Mouse (Mus musculus): Measurements from ENCODE around the gene Gpc5.
A peak's percentile ranks its signal among the peaks of the same experiment; 100 is the strongest.
"Not testable (repeated sequence)": the region's sequence is repeated elsewhere in the genome, so short reads cannot be mapped to it uniquely, and the experiment has no call there.

Gene Gpc5

DNA sequence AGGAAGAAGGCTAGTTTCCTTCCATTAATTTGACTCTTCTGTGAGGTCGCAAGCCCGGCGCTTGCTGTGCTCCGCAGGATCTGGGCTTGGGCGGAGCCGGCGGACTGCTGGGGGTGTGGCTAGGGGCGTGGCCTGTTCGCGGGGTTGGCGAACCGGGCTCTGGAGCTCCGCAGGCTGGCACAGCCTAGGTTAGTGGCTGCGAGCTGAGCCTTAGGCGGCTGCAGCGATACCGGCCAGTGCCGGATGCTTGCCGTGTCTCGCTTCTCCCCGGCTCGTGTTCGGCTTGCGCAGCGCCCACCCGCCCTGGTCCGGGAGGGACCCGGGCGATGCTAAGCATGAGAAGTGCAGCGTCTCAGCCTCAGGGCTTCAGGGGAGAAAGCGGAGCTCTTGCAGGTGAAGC is at the start of gene Gpc5:
Gpc5 (plus strand) TSS at position 135 of the 400 bp plus-strand sequence.
- DNase-seq: peak; percentile 90

- DNase-seq: no peak
Observed at GRCm38 (mm10) chr14:115042660-115043059, 49.4 kb upstream of the Gpc5 start.

DNA sequence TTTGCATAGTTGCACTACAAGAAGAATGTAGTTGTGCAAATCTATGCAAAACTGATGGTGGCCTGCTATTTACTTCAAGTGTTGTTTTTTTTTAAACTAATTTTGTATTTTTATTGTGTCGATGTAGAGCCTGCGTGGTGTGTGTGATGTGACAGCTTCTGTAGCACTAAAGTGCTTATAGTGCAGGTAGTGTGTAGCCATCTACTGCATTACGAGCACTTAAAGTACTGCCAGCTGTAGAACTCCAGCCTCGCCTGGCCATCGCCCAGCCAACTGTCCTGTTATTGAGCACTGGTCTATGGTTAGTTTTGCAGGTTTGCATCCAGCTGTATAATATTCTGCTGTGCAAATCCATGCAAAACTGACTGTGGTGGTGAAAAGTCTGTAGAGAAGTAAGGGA is 48.0 kb upstream of the Gpc5 start:
- no peak for DNase-seq

- DNase-seq: no peak
Observed at GRCm38 (mm10) chr14:115045712-115046111, 46.3 kb upstream of the Gpc5 start.

DNA sequence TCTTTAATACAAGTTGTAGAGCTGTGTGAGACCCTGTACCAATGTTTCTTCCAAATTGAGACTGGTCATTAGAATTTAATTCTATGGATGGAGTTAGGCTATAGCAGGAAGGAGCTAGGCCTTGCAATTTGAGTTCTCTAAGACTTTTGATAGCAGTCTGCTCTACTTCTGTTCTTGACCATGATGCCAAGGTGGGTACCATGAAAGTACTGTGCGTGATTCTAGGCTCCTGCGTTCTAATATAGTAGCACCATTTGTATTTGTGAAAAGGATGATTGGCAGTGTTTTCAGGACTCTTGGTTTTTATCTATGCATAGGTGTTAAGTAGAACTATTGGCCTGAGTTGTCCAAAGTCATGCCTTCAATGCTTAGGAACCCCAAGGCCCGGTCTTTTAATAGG is 44.7 kb upstream of the Gpc5 start:
- no peak for DNase-seq

GRCm38 (mm10) chr14:115047990-115048862 is 43.8 kb upstream of the Gpc5 start:
- no peak for DNase-seq

- no peak for DNase-seq
Observed at GRCm38 (mm10) chr14:115048863-115049566, 43.0 kb upstream of the Gpc5 start.

GRCm38 (mm10) chr14:115049831-115050230 is 42.2 kb upstream of the Gpc5 start:
- DNase-seq: no peak

- no peak for DNase-seq
Observed at GRCm38 (mm10) chr14:115051106-115051760, 40.8 kb upstream of the Gpc5 start.

DNA sequence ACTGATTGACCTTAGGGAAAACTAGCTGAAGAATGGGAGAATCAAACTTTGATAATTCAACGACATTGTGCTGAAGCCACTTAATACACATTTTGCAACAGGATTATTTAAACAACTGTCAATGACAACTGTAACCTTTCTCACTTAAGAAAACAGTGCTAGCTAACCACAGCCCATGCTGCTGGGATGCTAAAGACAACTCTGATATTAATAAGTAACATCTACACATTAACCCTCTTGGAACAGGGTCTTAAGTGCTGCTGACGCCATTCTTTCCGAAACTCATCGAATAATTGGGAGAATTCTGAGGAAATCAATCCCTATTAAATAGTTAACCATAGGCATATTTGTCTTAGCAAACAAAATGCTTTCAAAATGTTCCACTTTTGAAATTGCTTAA is 39.6 kb upstream of the Gpc5 start:
- DNase-seq: no peak

DNA sequence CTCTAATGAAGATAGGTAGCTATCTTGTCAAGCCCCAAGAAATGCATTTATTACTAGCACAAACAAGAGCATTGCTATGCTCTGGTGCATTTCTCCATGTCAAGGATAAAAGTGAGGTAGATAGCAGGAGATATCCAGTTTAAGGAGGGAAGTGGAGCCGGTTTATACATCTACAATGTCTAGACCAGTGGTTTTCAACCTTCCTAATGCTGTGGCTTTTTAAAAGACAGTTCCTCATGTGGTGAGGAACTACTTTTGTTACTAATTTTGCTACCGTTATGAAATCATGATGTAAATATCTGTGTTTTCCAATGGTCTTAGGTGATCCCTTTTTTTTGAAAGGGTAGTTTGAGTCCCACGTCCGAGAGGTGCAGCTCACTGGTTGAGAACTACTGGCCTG is 37.8 kb upstream of the Gpc5 start:
- no peak for DNase-seq

DNA sequence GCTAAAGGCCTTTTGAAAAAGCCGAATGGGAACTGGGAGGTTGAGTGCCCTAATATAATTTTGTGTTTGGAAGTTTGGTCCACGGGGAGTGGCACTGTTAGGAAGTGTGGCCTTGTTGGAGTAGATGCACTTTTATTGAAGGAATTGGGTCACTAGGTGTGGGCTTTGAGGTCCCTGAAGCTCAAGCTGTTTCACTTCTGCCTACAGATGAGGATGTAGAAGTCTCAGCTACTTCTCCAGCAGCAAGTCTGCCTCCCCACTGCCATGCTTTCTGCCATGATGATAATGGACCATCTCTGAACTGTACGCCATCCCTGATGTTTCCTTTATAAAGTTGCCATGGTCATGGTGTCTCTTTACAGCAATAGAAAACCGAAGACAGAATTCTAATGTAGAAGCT is 34.5 kb upstream of the Gpc5 start:
- DNase-seq: no peak

GRCm38 (mm10) chr14:115066164-115066563 is 25.9 kb upstream of the Gpc5 start:
- not testable (repeated sequence) for DNase-seq

DNA sequence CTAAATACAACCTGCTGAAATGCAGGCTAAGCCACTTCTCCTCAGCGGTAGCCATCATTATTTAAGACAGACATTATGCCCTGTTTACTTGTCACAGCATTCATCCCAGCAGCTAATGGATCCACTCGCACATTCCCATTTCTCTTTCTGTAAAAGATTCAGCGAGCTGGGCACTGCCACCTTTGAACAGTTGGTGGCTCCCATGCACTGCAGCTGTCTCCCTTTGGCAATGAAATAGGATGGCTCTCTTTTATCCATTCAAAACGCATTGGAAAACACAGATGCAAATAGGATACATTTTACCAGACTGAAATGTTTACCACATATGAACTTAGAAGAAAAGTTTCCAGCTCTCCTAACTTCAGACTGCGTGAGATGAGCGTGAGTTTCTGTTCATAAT is 21.5 kb upstream of the Gpc5 start:
- DNase-seq: no peak

- DNase-seq: no peak
Observed at GRCm38 (mm10) chr14:115077340-115077739, 14.7 kb upstream of the Gpc5 start.

GRCm38 (mm10) chr14:115078064-115078463 is 14.0 kb upstream of the Gpc5 start:
- DNase-seq: no peak

GRCm38 (mm10) chr14:115081728-115082502 is 10.1 kb upstream of the Gpc5 start:
- no peak for DNase-seq

DNA sequence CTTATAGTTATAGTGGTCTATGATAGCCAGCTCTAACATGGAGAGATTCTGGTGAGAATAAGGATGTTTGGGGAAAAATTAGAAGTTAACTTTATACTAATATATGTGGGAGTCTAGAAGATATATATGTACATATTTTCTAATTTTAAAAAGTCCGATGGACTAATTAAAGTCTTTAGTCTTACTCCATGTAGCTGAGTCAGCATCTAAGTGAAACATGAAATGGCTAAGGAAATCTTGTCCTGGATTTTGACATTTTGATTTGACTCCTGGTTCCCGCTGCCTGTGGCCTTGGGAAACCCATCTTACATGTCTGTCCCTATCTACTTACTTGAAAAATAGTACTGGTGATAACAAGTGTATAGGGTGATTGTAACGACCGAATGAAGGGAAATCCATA is 1.5 kb upstream of the Gpc5 start:
- no peak for DNase-seq

GRCm38 (mm10) chr14:115092510-115092909 is 495 bp downstream of the Gpc5 start:
- DNase-seq: no peak

DNA sequence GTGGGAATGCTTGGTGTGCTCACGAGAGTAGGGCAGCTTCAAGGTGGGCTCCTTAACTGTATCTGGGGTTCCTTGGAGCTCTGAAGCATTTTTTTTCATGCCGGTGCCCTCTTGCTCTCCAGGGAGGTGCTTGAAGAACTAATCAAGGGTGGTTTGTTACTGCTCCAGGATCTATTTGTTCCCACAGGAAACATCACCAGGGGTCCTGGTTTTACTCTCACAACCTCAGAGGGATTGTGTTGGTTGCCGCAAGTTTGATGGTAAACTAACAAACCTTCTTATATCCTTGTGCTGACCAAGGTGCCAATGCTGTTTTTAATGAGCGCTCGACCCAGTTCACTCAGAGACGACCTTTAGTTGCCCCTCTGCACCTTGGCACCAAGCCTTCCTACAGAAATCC is 937 bp downstream of the Gpc5 start:
- no peak for DNase-seq

DNA sequence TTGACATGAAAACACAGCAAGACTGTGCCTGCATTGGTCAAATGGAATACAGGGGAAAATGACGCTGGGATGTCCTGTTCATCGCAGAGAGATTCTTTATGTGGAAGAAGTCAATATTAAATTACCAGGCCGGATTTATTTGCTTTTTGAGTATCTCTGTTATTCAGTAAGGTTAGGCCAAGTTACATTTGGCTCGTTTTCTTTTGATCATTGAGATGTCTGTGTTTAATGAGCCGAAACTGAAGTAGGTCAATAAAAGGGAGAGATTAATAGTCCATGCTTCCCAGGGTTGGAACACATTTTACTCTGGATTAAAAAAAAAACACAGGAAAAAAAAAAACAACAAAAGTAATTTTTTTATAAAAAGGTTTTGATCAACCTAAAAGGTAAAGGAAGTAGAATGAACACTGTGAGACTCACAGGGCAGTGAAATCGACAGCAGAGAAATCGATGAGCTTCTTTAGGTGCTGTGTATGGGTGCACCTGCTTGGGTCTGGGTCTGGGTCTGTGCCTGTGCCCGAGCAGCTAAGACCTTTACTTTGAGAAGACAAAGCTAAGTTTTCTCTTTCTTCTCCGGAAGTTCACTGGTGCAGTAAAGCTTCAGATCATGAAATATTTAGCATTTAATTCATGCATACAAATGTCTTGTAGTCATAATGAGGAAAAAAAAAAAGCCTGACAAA is 8.7 kb downstream of the Gpc5 start:
- DNase-seq: no peak

DNA sequence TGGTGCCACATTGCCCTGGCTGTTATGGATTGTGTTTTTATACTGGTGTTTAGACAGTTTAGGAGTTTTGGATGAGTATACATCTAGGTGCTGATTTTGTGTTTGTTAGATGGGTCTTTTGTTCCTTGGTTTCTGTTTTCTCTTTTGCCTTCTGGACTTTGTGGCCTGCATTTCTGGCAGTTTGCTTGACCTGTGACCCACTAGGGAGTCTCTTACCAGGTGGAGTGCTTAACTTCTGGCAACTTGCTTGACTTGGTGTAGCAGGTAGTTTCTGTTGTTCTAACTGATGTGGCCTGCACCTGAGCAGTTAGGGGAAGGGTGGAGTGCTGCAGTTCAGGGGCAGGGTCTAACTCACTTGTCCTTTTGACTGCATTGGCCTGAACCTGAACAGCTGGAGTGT is 14.3 kb downstream of the Gpc5 start:
- DNase-seq: no peak

Measured in thymus, postnatal 25 days (tissue).